Mouse (Mus musculus): ENCODE measurements around the gene Slc28a3.
A peak's percentile ranks its signal among the peaks of the same experiment; 100 is the strongest.

GRCm38 (mm10) chr13:58516277-58516676, 94.4 kb downstream of the Slc28a3 start:
- TF ChIP-seq CTCF (IDR thresholded peaks at IDR 0.05; ENCODE audit: low read depth, low read length) = peak; percentile 61
- TF ChIP-seq POLR2AphosphoS5 (IDR thresholded peaks at IDR 0.05; ENCODE audit: insufficient replicate concordance, low read depth, low read length) = no peak

Data from G1E (cell line).